Mouse (Mus musculus) v-Abl transformed pro-B cells (cell line): ENCODE results near the gene Slc22a23.
"Not testable (repeated sequence)": the region's sequence is repeated elsewhere in the genome, so short reads cannot be mapped to it uniquely, and the experiment has no call there.

Experiments
- in situ Hi-C, 2 experiments: fragments of 400-800 bp; cut with MboI; formaldehyde crosslinking; loops; one replicate each; pipeline ENCODE4 v1.15.1; 2025; ENCODE audit not compliant: unreplicated experiment in 2 of 2

Gene Slc22a23

GRCm38 (mm10) chr13:34345128-34346085 is at the start of gene Slc22a23:
TSS of gene Slc22a23 (minus strand) at chr13:34345182.
- in situ Hi-C loops: no loop called here

GRCm38 (mm10) chr13:34394305-34394704 is 49.3 kb upstream of the Slc22a23 start:
- in situ Hi-C loops: not testable (repeated sequence)

- in situ Hi-C loops: no loop called here
Observed at GRCm38 (mm10) chr13:34392376-34392775, 47.4 kb upstream of the Slc22a23 start.

- in situ Hi-C loops: no loop called here
Observed at GRCm38 (mm10) chr13:34388219-34388618, 43.2 kb upstream of the Slc22a23 start.

GRCm38 (mm10) chr13:34383416-34383815 is 38.4 kb upstream of the Slc22a23 start:
- in situ Hi-C loops: no loop called here

- in situ Hi-C loops: no loop called here
Observed at GRCm38 (mm10) chr13:34378926-34379325, 33.9 kb upstream of the Slc22a23 start.

GRCm38 (mm10) chr13:34375145-34375544 is 30.2 kb upstream of the Slc22a23 start:
- in situ Hi-C loops: no loop called here

GRCm38 (mm10) chr13:34372870-34373478 is 28.0 kb upstream of the Slc22a23 start:
- in situ Hi-C loops: no loop called here

- in situ Hi-C loops: no loop called here
Observed at GRCm38 (mm10) chr13:34371951-34372869, 27.2 kb upstream of the Slc22a23 start.

- in situ Hi-C loops: no loop called here
Observed at GRCm38 (mm10) chr13:34370281-34370825, 25.4 kb upstream of the Slc22a23 start.

GRCm38 (mm10) chr13:34365226-34365625 is 20.2 kb upstream of the Slc22a23 start:
- in situ Hi-C loops: no loop called here

- in situ Hi-C loops: no loop called here
Observed at GRCm38 (mm10) chr13:34355656-34356055, 10.7 kb upstream of the Slc22a23 start.

GRCm38 (mm10) chr13:34354830-34355624 is 10.0 kb upstream of the Slc22a23 start:
- in situ Hi-C loops: no loop called here

GRCm38 (mm10) chr13:34353241-34353640 is 8.3 kb upstream of the Slc22a23 start:
- in situ Hi-C loops: no loop called here

GRCm38 (mm10) chr13:34351437-34351836 is 6.5 kb upstream of the Slc22a23 start:
- in situ Hi-C loops: no loop called here

GRCm38 (mm10) chr13:34347960-34348889 is 3.2 kb upstream of the Slc22a23 start:
- in situ Hi-C loops: no loop called here

GRCm38 (mm10) chr13:34346748-34347147 is 1.8 kb upstream of the Slc22a23 start:
- in situ Hi-C loops: no loop called here

GRCm38 (mm10) chr13:34346238-34346637 is 1.3 kb upstream of the Slc22a23 start:
- in situ Hi-C loops: no loop called here
